Mouse (Mus musculus) stomach, embryonic 14.5 days (tissue): Measurements from ENCODE around the gene Cog5. TPM values are rescaled to one million over a fixed set of nuclear protein-coding genes. Genes with fewer than 3 reads are reported as not detected.
A peak's percentile ranks its signal among the peaks of the same experiment; 100 is the strongest.

Experiments used
- ATAC-seq: fragments of 200-750 bp; cut with Nextera tagmentation; 2 replicates; pipeline ENCODE4 v1.8.0; 2017; ENCODE audit warnings: low read depth, moderate TSS enrichment; ENCODE audit not compliant: insufficient number of reproducible peaks, insufficient read depth, low FRiP score
- H3K27ac ChIP-seq: fragments of 300-500 bp; sonication (generic); 2 replicates; pipeline ENCODE4 v1.5.1; 2014; ENCODE audit warnings: mild to moderate bottlenecking, low read length, moderate library complexity, mixed read lengths
- H3K27me3 ChIP-seq: fragments of 300-500 bp; sonication (generic); 2 replicates; pipeline ENCODE4 v1.6.1; 2014; ENCODE audit warnings: low read length, control low read depth, mixed read lengths; ENCODE audit not compliant: control insufficient read depth, insufficient read depth
- H3K36me3 ChIP-seq: fragments of 300-500 bp; sonication (generic); 2 replicates; pipeline ENCODE4 v1.6.1; 2014; ENCODE audit warnings: mild to moderate bottlenecking, control low read depth, low read length, moderate library complexity, mixed read lengths; ENCODE audit not compliant: control insufficient read depth, insufficient read depth
- H3K4me1 ChIP-seq: fragments of 300-500 bp; sonication (generic); 2 replicates; pipeline ENCODE4 v1.6.1; 2014; ENCODE audit warnings: low read length, control low read depth, mixed read lengths; ENCODE audit not compliant: control insufficient read depth, insufficient read depth
- H3K4me2 ChIP-seq: fragments of 300-500 bp; sonication (generic); replicated peaks from 2 replicates; pipeline ENCODE4 v1.6.1; 2014; ENCODE audit warnings: low read depth, low read length, control low read depth
- H3K4me3 ChIP-seq: fragments of 300-500 bp; sonication (generic); 2 replicates; pipeline ENCODE4 v1.5.1; 2014; ENCODE audit warnings: low read depth, low read length, control low read depth
- H3K9ac ChIP-seq: fragments of 300-500 bp; sonication (generic); replicated peaks from 2 replicates; pipeline ENCODE4 v1.6.1; 2014; ENCODE audit warnings: low read depth, mild to moderate bottlenecking, control low read depth, low read length, moderate library complexity, mixed read lengths
- H3K9me3 ChIP-seq: fragments of 300-500 bp; sonication (generic); 2 replicates; pipeline ENCODE4 v1.6.1; 2016; ENCODE audit warnings: low read depth, low read length, control low read depth; ENCODE audit not compliant: control insufficient read depth
- WGBS: fragments of 180-500 bp; shearing (Covaris S2); extraction: QIAGEN DNeasy Blood & Tissue Kit; methylation state at CpG from one replicate; pipeline ENCODE4 v1.1.7; 2014; 5-methylcytosine and 5-hydroxymethylcytosine counted together
- polyA plus RNA-seq: library from polyadenylated mRNA; unstranded; fragments of >200 nt; fragmentation: Nextera tagmentation; extraction: Ambion mirVana; gene quantifications from 2 replicates; pipeline ENCODE4 v1.2.1, GENCODE M21; 2014

Cog5 gene
- polyA plus RNA-seq, 1 experiment from 2014 or later, result 41.6 TPM

- H3K36me3 ChIP-seq, result peaks cover 35% of the 10 kb centered on the region
- ATAC-seq, result no peak
- H3K4me3 ChIP-seq, result no peak overlapping the region
- no peaks in the 10 kb centered on the region for H3K27me3 ChIP-seq
- no peak overlapping the region for H3K27ac ChIP-seq
- no peak overlapping the region for H3K4me2 ChIP-seq
- H3K4me1 ChIP-seq, result no peaks in the 10 kb centered on the region
- no peaks in the 10 kb centered on the region for H3K9me3 ChIP-seq
- WGBS, result 83% methylated on average over 2 of the region's 2 CpGs
- H3K9ac ChIP-seq, result no peak overlapping the region
Observed at GRCm38 (mm10) chr12:31944405-31944804, 289.7 kb downstream of the Cog5 start.

- Histone ChIP-seq H3K4me1 (no peaks in the 10 kb centered on the region), H3K4me2 (no peak overlapping the region), H3K9me3 (no peaks in the 10 kb centered on the region), H3K4me3 (no peak overlapping the region), H3K27ac (no peak overlapping the region), H3K27me3 (no peaks in the 10 kb centered on the region), H3K9ac (no peak overlapping the region), H3K36me3 (peaks cover 15% of the 10 kb centered on the region; the same call in 1 of the 2 replicates)
- no peak for ATAC-seq
- WGBS, result 88% methylated on average over 5 of the region's 5 CpGs
Observed at GRCm38 (mm10) chr12:31947476-31947875, 292.8 kb downstream of the Cog5 start.

GRCm38 (mm10) chr12:31948101-31949000 is 293.7 kb downstream of the Cog5 start:
- H3K9me3 ChIP-seq, result no peaks in the 10 kb centered on the region
- H3K9ac ChIP-seq, result peak overlapping the region; percentile 77; the same call in 1 of the 2 replicates
- H3K4me3 ChIP-seq, result peak overlapping the region; percentile 89
- peak overlapping the region; percentile 99 for H3K27ac ChIP-seq
- no peaks in the 10 kb centered on the region for H3K4me1 ChIP-seq
- peak overlapping the region; percentile 58 for H3K4me2 ChIP-seq
- no peaks in the 10 kb centered on the region for H3K27me3 ChIP-seq
- no peak for ATAC-seq
- WGBS, result 22% methylated on average over 7 of the region's 7 CpGs
- H3K36me3 ChIP-seq, result peaks cover 6% of the 10 kb centered on the region; the same call in 1 of the 2 replicates

- under 1% methylated on average over 57 of the region's 58 CpGs for WGBS
- Histone ChIP-seq H3K9ac (peak overlapping the region; percentile 77), H3K36me3 (no peaks in the 10 kb centered on the region), H3K4me1 (no peaks in the 10 kb centered on the region), H3K27ac (peak overlapping the region; percentile 99), H3K4me3 (peak overlapping the region; percentile 89), H3K9me3 (no peaks in the 10 kb centered on the region), H3K4me2 (peak overlapping the region; percentile 58), H3K27me3 (no peaks in the 10 kb centered on the region)
- ATAC-seq, result peak; percentile 74
Observed at GRCm38 (mm10) chr12:31949193-31949741, 294.6 kb downstream of the Cog5 start.

GRCm38 (mm10) chr12:31949759-31950658 is 295.3 kb downstream of the Cog5 start, which contains the start of gene Hbp1:
Gene Hbp1, minus strand, starts transcription at chr12:31950535.
- H3K4me2 ChIP-seq, result peak within 1 kb of the TSS; percentile 47
- no peaks in the 10 kb centered on the region for H3K4me1 ChIP-seq
- no peaks in the 10 kb centered on the region for H3K27me3 ChIP-seq
- no peaks in the 10 kb centered on the region for H3K36me3 ChIP-seq
- peak; percentile 97 for ATAC-seq
- H3K4me3 ChIP-seq, result peak within 1 kb of the TSS; percentile 89
- peak within 1 kb of the TSS; percentile 77 for H3K9ac ChIP-seq
- under 1% methylated on average over 59 of the region's 71 CpGs for WGBS
- no peaks in the 10 kb centered on the region for H3K9me3 ChIP-seq
- H3K27ac ChIP-seq, result peak within 1 kb of the TSS; percentile 99

- 3% methylated on average over 9 of the region's 9 CpGs for WGBS
- Histone ChIP-seq H3K27me3 (no peaks in the 10 kb centered on the region), H3K4me1 (no peaks in the 10 kb centered on the region), H3K4me3 (peak overlapping the region; percentile 25), H3K4me2 (peak overlapping the region; percentile 47), H3K9ac (no peak overlapping the region), H3K9me3 (no peaks in the 10 kb centered on the region), H3K27ac (peak overlapping the region; percentile 77), H3K36me3 (no peaks in the 10 kb centered on the region)
- no peak for ATAC-seq
Observed at GRCm38 (mm10) chr12:31950659-31951031, 296.0 kb downstream of the Cog5 start.

- no peak for ATAC-seq
- Histone ChIP-seq H3K4me2 (no peak overlapping the region), H3K4me3 (no peak overlapping the region), H3K9me3 (no peaks in the 10 kb centered on the region), H3K9ac (no peak overlapping the region), H3K27me3 (no peaks in the 10 kb centered on the region), H3K36me3 (no peaks in the 10 kb centered on the region), H3K4me1 (no peaks in the 10 kb centered on the region), H3K27ac (no peak overlapping the region)
- WGBS, result 85% methylated on average over 4 of the region's 4 CpGs
Observed at GRCm38 (mm10) chr12:31955843-31956242, 301.2 kb downstream of the Cog5 start.

- Histone ChIP-seq H3K27ac (no peak overlapping the region), H3K4me1 (no peaks in the 10 kb centered on the region), H3K4me2 (no peak overlapping the region), H3K9me3 (no peaks in the 10 kb centered on the region), H3K4me3 (no peak overlapping the region), H3K9ac (no peak overlapping the region), H3K27me3 (no peaks in the 10 kb centered on the region), H3K36me3 (no peaks in the 10 kb centered on the region; the same call in 1 of the 2 replicates)
- WGBS, result 86% methylated on average over 6 of the region's 6 CpGs
- no peak for ATAC-seq
Observed at GRCm38 (mm10) chr12:31964074-31964473, 309.4 kb downstream of the Cog5 start.
